Mouse (Mus musculus) lung, adult 2 months (tissue): ENCODE measurements around the gene Pla2g4d.

Experiments used
- CTCF ChIP-seq: fragments of 200-500 bp; IDR thresholded peaks from 2 replicates; pipeline ENCODE4 v1.5.1; 2011; ENCODE audit warnings: mild to moderate bottlenecking, low read length, control low read depth; ENCODE audit not compliant: insufficient read depth
- POLR2A ChIP-seq: fragments of 200-500 bp; IDR thresholded peaks from 2 replicates; pipeline ENCODE4 v1.6.1; 2011; ENCODE audit warnings: low read depth, mild to moderate bottlenecking, control low read depth, low read length, borderline replicate concordance; ENCODE audit errors: extremely low read depth

- TF ChIP-seq CTCF: no peak
- no peak for TF ChIP-seq POLR2A
Measured at GRCm38 (mm10) chr2:120252644-120253043, 36.4 kb downstream of the Pla2g4d start.
